ENCODE assay signal across 21 mouse cellular contexts in genomic region chr7:12959718-12960117, GRCm38 (mm10). TPM values are rescaled to one million over a fixed set of nuclear protein-coding genes. Genes with fewer than 3 reads are reported as not detected.
"Had no signal": no experiment of that assay in that cellular context is flagged by ENCODE, and none has a peak within 500 bp of the region (broad histone marks: within the 10 kb centered on the region; RNA-seq: fewer than 3 reads in every experiment).

No protein-coding gene starts in this region.

- H3K36me3 ChIP-seq: kidney, embryonic 15.5 days; limb, embryonic 10.5 days; limb, embryonic 13.5 days; liver, embryonic 15.5 days had no signal

- H3K9ac ChIP-seq: kidney, embryonic 15.5 days; limb, embryonic 13.5 days; liver, embryonic 15.5 days had no signal

- H3K4me2 ChIP-seq: kidney, embryonic 15.5 days; limb, embryonic 13.5 days; liver, embryonic 15.5 days; midbrain, embryonic 11.5 days had no signal

- H3K27me3 ChIP-seq: kidney, embryonic 15.5 days; limb, embryonic 13.5 days; liver, embryonic 15.5 days had no signal

- H3K27ac ChIP-seq: kidney, embryonic 15.5 days; limb, embryonic 10.5 days; limb, embryonic 13.5 days; liver, embryonic 15.5 days had no signal

- DNase-seq: kidney, adult 8-10 months; kidney, postnatal 10 days; kidney, postnatal 36 days; lung, adult 2 months; lung, postnatal 14 days; lung, postnatal 4 days; midbrain, embryonic 14.5 days; thymus, adult 18-20 months; thymus, postnatal 36 days had no signal

- H3K4me3 ChIP-seq: kidney, embryonic 15.5 days; limb, embryonic 10.5 days; limb, embryonic 13.5 days; liver, embryonic 15.5 days had no signal

- H3K9me3 ChIP-seq: kidney, embryonic 15.5 days; limb, embryonic 10.5 days; limb, embryonic 13.5 days; liver, embryonic 15.5 days had no signal

RNA-seq across cellular contexts. Expression of gene Slc27a5, which starts 38.3 kb away (rescaled TPM):
- total RNA-seq: left cerebral cortex, postnatal 25 days; megakaryocyte progenitor cell, adult 5-6 weeks; megakaryocyte-erythroid progenitor cell, adult 5-6 weeks; midbrain, postnatal 0 days had no signal
- polyA plus RNA-seq: limb, embryonic 10.5 days; lung, embryonic 16.5 days; midbrain, embryonic 11.5 days; neural tube, embryonic 11.5 days; small intestine, adult 2 months had no signal
